Mouse (Mus musculus) embryo, embryonic 10.5 days (tissue): ENCODE measurements around the gene Iapp.
"Not testable (repeated sequence)": the region's sequence is repeated elsewhere in the genome, so short reads cannot be mapped to it uniquely, and the experiment has no call there.

Source experiments
- DNase-seq: peaks from one replicate; pipeline ENCODE4 v3.0.0-alpha.2; 2015; ENCODE audit warnings: low spot score

The Iapp gene

DNA sequence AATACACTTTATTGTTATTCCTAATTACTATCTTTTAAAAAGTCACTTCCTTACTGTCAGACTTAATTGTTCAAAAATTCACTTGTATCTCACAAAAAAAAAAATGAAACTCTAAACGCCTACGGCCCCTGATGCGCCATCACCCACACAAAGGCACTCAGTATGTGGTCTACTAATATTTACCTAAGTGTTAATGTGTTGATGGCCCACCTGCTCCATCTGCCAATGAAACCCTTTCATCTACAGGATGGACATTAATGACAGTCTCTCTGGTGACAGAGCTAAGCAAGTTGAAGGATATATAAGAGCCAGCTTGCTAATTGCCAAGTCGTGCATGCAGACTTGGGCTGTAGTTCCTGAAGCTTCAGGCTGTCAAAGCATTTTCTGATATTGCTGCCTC, at the start of gene Iapp:
TSS of gene Iapp (plus strand) at position 326 of the 400 bp plus-strand sequence.
- no peak for DNase-seq

DNA sequence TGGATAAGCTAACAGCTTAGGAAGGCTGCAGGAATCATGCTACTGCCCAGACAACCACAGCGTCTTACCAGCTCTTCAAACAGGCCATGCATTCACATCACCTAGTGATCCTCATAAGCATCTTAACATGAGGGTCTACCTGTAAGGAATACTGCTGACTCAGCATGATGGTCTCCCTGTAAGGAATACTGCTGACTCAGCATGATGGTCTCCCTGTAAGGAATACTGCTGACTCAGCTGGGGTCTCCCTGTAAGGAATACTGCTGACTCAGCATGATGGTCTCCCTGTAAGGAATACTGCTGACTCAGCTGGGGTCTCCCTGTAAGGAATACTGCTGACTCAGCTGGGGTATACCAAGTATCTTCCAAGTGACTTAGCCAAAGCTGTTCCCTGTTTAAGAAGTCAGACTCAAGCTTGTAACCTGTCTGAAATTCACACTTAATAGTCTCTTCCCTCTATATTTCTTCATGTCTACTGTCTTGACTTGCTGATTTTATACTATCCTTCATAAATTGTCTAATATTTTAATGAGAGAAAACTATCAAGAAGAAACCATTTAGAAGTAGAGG, 47.4 kb upstream of the Iapp start:
- DNase-seq, result not testable (repeated sequence)

DNA sequence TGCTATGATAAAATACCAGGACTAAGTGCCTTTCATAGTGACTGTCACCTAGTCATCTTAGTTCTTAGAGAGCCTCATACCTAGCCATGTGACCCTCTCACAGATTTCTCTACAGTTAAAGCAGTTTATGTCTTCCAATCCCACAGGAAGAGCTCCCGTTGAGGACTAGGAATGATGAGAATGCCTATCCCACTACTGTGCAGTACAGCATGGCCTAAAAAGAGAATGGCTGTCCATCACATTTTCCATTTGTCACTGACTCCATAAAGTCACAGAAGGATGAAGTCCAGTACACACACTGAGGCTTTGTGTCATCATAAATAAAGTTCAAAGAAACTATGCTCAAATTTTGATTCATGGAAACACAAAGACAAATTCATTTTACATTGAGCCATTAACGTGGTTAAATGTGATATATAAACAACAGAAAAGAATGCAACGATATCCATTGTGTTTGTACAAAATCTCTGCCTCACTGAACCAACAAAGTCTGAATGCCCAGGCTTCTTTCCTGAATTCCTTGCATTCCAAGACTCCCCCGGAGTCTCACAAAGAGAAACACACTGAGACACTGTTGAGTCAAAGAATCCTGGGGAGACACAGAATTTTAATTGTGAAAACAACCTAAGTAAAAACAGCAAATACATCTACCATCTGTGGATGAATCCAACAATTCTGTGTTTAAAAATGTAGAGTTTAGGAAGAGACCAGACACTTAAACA, 22.3 kb upstream of the Iapp start:
- peak; percentile 29 for DNase-seq

DNA sequence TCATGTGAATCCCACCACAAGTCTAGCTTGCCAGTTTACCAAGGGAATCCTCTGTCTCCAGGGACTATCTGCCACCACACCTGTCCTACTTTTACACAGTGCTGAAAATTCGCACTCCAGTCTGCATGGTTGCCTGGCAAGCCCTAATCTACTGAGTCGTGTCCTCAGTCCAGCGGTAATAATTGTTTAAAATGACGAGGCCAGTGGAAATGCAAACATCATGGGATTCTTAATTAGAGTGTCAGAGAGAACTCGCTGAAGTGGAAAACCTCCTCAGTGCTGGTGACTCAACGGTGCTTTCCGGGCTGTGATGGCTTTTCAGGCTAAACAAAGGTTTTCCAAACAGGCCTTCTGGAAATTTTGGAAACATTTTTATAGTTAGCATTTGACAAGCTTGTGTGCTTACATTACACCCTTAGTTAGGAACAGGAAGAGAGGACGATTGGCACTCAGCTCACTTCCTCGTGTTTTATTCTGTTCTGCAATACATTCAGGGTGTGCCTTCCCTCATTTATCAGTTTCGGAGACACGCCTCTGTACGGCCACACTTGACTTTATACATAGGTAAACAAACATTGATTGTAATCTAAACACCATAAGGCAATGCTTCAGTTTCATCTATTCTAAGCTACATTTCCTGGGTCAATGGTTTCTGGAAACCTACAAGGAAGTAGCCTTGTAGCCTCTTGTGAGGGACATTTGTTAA, 8.7 kb upstream of the Iapp start:
- no peak for DNase-seq

DNA sequence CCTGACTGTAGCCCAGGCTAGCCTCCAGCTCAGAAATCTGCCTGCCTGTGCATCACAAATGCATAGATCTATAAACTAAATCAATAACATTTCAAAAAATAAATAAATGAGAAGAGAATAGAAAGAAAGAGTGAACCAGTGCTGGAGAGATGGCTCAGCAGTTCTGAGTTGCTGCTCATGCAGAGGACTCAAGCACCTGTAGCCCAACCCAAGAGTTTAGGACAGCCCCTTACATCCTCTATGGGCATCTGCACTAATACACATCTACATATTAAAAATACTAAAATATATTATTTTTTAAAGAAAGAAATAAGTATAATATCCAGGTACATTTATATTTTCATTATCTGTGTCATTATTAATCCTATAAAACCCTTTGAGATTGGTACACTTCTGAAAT, 6.9 kb downstream of the Iapp start:
- DNase-seq, result no peak

DNA sequence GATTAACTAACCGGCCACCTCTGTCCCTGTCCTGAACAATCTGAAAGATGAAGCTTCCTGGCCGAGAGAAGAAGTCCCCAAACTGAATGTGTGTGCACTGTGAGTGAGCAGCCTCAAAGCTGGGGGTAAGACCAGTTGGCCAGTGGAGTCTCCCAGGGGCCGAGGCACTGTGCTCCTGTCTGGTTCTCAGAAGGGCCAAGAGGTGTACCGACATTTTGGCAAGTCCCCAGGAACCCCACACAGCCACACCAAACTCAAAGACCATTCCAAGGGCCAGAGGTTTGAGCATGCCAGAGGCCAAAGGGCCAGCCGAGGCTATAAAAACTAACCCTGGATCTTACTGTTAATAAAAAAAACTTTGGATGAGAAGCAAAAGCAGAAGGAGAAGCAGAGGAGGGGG, 16.1 kb downstream of the Iapp start:
- no peak for DNase-seq

DNA sequence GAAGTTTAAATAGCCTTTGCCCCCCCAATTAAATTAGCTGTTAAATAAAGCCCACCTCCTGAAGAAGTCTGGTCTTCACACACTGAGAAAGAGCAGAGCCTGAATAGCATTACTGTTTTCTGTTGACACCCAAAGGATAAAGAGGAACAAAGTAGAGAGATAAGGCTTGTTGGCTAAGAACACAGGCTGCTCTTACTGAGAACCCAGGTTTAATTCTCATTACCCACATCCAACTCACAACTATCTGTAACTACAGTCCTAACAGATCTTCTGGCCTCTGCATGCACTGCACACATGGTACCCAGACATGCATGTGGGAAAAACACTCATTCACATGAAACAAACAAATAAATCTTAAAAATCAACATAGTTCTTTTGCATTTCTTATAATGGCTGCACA, 18.9 kb downstream of the Iapp start:
- no peak for DNase-seq

DNA sequence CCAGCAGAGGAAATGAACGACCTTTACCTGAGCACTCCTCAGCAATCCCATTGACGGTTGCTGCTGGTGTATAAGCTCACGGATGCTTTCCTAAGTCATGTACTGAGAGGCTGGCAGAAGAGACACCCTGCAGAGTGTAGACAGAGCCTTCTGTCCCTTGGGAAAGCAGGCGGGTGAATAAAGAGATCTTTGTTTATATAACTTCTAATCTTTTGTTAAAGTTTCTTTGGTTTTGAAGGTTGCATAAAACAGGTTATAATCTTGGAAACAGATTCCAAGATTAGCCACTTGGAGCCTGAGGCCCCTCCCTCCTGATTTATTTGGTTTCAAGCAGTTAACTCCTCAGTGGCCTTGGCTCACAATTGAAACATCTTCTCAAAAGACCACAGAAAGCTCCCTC, 24.7 kb downstream of the Iapp start, which contains the start of gene Slco1a5:
TSS of gene Slco1a5 (minus strand) at position 101 of the 400 bp plus-strand sequence.
- DNase-seq, result no peak

DNA sequence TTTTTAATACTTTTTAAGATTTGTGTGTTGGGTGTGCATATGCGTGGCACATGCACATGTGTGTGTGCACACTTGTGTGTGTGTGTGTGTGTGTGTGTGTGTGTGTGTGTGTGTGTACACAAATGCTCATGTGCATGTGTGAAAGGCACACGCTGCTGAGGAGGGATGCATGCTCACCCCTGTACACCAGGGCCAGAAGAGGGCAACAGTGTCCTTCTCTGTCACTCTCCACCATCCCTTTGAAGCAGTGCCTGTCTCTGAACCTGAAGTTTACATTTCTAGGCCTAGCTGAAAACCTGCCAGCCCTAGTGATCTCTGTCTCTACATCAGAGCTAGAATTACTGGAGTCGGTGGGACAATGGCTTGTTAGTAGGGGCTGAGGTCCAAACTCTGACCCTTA, 28.4 kb downstream of the Iapp start:
- DNase-seq, result no peak

DNA sequence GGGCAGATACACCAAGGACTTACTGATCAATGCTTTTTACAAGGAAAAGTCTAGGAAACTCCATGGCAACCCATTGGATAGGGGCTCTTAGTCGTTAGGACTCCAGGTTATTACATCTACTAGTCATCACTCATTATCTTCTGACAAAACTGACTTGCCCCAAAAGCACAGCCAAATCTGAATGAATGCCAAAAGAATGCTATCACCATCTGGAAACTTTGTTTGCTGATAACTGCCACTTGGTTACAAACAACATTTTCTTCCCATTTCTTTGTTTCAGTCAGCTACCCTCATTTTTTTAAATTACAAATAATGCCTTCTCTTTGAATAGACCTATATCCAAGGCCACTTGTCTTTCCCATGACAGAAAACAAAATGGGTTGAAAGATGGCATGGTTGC, 31.0 kb downstream of the Iapp start:
- no peak for DNase-seq

DNA sequence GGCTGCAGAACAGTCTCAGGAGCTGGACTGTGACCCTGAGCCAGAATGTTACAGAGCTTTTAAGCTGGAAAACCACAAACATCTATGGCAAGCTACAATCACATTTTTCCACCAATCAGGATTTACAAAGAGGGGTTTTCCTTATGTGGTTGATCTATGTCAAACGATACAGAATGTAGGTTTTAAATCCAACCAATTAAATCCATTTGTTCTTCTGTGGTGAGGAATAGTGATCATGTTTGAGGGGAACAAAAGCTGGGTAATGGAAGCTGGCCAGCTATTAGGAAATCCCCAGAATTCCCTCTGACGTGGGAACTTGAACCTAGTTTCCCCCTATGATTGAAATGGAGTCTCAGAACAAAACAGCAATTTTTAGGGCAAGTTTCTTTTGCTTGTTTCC, 40.7 kb downstream of the Iapp start:
- no peak for DNase-seq

DNA sequence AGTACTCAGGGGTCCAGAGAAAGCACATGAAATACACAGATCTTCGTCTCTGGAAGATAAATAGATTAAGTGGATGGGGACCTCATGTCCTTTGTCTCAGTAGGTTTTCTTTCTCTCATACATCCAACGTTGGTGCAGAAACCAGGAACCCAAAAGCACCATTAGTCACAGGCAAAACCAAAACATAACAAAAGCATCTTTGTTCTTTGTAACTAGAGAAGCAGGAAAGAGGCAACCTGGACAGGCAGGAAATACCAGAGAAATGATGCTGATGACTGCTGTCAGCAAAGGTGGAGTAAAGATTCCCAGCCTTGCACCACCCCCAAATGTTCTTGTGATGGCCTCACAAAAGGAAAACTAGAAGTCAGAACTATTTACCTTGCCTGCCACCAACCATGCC, 41.4 kb downstream of the Iapp start:
- no peak for DNase-seq

DNA sequence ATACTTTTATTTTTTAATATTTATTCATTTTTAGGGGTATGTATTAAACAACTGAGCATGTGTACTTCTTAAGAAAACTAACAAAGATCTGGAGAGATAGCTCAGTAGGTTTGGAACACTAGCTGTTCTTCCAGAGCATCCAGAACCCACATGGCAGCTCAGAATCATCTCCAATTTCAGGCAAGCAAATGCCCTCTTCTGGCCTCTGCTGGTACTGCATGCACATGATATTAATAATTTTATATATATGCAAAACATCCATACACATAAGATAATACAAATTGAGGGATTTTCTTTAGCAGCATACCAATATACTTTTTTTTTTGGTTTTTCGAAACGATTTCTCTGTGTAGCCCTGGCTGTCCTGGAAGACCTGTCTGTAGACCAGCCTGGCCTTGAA, 45.3 kb downstream of the Iapp start:
- peak; percentile 58 for DNase-seq

DNA sequence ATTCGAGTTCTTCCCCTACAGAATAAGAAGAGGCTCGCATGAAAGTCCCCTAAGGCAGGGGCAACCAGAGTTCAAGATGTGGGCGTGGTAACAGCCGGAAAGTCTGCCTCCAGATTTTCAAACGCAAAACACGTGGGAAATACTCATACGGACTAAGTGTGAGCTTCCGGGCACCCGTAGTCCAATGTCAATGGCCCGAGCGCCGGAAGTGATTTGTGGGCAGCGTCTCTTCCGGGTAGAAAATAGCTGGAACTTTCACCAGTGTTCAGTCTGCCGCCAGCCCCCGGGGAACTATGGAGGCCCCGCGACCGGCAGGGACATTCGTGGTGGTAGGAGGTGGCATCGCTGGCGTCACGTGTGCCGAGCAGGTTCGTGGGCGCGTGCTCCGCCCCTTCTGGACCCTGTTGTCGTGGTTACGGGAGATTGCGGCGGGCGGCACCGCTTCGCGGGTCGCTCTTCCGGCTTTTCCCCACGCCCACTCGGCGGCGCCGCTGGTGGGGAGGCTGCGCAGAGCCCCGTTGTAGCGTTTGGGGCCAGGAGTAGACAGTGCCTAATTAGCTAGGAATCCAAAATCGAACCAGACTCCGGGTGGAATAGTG, 47.3 kb downstream of the Iapp start, which contains the start of gene Pyroxd1:
TSS of gene Pyroxd1 (plus strand) at position 215 of the 599 bp plus-strand sequence.
- DNase-seq, result peak; percentile 97

DNA sequence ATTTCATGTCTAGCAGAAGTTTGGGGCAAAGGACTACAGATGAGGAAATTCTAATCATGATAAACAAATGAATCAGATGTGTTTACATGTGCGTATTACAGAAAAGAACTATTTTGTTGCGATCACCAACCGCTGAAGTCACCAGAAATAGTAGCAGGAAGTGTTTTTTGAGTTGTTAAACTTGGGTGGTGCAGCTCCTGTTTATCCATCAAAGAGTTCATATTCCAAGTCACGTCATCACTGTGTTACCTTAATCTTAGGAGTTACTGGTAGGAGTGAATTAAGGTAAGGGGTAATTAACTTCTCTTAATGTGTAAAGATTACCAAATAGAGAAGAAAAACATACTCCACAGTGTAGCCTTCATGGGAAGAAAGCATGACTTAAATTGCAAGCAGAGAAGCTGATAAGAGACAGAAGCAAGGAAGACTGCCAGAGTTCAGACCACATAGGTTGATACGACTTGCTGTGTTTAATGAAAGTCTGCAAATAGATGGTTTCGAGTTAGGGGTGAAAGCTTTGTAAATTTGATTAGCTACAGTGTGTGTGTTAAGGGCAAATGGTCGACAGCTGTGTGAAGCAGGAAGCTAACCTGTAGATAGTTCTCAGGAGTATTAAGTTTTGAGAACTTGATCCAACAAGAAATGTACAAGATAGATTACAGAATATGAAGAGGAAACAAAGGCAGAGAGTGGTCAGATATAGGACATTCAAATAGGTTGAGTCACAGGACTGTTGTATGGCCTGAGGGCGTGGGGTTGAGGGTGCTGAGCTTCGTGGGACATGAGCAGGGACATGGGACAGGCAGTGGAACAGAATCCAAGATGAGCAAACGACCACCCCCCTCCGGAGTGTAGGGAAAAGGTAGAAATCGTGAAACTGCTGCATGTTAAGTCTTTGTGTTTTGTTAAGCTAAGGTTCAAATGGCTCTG, 48.2 kb downstream of the Iapp start:
- DNase-seq, result peak; percentile 12

DNA sequence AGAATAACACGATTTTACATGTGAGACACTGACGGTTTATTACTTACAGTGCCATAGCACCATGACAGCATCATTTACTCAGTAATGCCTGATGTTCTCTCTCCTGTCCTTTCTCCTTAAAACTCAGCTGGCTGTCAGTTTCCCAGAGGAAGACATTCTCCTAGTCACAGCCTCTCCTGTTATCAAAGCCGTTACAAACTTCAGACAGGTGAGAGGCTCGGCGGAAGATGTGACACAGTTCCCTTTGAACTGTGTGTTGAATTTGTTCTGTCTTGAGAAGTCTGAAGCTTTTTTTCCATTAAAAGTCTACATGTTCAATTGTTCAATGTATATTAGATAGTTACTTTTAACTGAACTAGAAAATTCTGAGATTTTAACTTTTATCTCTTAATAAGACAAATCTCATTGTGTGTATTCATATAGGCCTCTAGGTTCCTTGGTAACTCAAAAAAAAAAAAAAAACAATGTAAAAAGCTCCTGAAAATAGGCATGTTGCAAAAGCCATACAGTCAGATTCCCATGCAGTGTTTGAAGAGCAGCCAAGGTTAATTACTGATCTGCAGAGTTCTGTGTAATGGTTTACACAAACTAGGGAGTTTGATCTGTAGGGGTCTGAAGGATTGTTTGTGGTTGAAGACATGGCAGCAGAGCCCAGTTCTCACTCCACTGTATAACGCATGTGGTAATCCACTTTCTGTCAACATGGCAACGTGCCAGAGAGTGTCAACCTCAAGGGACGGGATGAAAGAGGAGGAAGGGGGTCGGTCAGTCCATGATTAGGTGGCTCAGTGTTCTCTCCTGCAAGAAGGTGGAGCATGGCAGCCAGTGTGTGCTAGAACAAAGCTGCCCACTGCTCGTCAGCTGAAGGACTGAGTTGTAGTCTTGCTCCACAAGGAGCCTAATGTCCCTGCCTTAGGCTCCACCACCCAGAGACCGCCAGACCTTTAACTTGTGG, 49.5 kb downstream of the Iapp start:
- DNase-seq, result no peak

DNA sequence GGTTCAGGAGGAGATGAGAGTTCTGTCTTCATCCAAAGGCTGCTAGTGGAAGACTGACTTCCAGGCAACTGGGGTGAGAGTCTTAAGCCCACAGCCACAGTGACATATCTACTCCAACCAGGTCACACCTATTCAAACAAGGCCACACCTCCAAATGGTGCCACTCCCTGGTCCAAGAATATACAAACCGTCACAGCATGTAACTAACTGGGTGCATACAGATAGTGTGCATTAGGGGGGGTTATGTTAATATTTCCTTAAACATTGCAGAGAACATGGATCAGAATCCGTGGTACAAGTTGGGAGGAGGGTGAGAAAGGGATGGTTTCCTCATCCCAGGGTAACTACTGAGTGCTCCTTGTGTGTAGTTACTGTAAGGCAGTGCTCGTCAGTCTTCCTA, 53.9 kb downstream of the Iapp start:
- not testable (repeated sequence) for DNase-seq
